Mouse (Mus musculus): Measurements from ENCODE around the gene Gpr132. TPM values are rescaled to one million over a fixed set of nuclear protein-coding genes. Genes with fewer than 3 reads are reported as not detected.
A peak's percentile ranks its signal among the peaks of the same experiment; 100 is the strongest.
"Not testable (repeated sequence)": the region's sequence is repeated elsewhere in the genome, so short reads cannot be mapped to it uniquely, and the experiment has no call there.

The Gpr132 gene
- polyA plus RNA-seq, 1 experiment from 2014 or later = 0.12 TPM

DNA sequence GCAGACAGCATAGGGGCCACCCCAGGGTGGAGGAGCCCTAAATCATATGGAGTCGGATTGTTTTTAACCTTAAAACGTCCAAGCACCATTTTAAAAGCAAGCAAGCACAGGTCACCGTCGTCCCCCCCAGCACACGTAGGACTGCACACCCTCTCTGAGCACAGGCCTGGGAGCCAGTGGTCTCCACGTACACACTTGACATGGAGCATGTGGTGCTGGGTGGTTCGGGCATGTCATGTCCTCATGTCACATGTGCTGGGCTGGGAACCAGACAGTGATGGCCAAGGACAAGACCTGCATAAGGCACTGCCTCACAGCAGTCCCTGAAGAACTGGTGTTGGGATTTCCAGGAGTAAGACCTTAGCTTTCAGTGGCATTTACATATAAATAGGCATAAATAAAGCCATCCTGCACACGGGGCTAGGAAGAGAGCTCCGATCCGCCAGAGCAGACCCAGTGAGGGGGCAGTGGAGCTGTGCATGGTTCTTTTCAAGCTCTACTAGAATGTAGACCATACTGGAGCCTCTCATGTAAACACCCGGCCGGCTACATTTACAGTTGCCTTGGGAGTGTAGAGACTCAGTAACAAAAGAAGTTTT is 47.5 kb downstream of the Gpr132 start:
- 79% methylated on average over 12 of the region's 12 CpGs for WGBS
- Histone ChIP-seq H3K4me3 (ENCODE audit: low read depth, low read length) (no peak overlapping the region), H3K27me3 (ENCODE audit: insufficient read depth, low read length) (no peaks in the 10 kb centered on the region), H3K27ac (ENCODE audit: low read depth) (no peak overlapping the region), H3K4me1 (ENCODE audit: insufficient read depth) (no peaks in the 10 kb centered on the region), H3K4me2 (no peak overlapping the region), H3K9ac (no peak overlapping the region), H3K9me3 (ENCODE audit: low read depth, low read length) (no peaks in the 10 kb centered on the region), H3K36me3 (ENCODE audit: insufficient read depth) (peaks cover 84% of the 10 kb centered on the region)
- ATAC-seq (ENCODE audit: insufficient read depth) (no peak), DNase-seq (no peak)
- TF ChIP-seq CTCF (IDR thresholded peaks at IDR 0.05; ENCODE audit: low read depth) = no peak

DNA sequence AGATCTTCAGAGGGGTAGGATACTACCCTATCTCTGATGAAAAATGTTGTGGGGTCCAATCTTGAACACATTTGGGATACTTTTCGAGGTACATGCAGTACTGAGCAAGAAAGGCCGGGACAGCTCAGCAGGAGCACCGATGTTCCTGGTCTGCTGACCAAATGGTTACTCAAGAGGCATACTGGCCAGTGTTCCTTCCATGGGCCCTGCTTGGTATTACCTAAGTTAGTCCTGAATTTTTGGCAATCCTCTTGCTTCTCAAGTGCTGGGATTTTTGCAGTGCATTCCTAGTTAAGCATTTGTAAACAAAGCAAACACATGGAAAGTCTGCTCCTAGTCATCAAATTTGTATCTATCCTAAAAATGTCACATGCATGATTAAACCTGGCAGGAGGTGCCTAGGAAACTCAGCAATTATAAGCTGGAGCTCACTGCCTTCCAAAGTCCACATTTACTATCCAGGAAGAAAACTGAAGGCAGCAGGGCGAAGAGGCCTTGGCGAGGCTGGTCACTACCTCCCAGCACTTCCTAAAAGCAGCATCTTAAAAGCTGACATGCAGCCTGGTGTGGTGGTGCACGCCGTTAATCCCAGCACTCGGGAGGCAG is 48.9 kb downstream of the Gpr132 start:
- 90% methylated on average over 8 of the region's 8 CpGs for WGBS

DNA sequence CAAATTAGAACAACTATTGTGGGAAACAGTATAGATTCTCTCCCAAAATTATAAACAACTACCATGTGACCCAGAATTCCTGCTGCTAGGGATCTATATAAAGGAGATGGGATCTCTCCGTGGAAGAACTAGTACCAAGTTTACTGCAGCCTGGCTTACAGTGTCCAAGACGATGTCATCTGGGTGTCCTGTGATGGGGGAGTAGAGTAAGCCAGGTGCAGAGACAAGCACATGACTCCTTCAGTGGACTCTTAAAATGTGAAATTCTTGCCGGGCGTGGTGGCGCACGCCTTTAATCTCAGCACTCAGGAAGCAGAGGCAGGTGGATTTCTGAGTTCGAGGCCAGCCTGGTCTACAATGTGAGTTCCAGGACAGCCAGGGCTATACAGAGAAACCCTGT is 51.2 kb downstream of the Gpr132 start:
- H3K9me3 ChIP-seq (ENCODE audit: low read depth, low read length); H3K4me1 ChIP-seq (ENCODE audit: insufficient read depth); DNase-seq; H3K27me3 ChIP-seq (ENCODE audit: insufficient read depth, low read length); H3K9ac ChIP-seq; H3K27ac ChIP-seq (ENCODE audit: low read depth); H3K4me3 ChIP-seq (ENCODE audit: low read depth, low read length); ATAC-seq (ENCODE audit: insufficient read depth); H3K4me2 ChIP-seq: not testable (repeated sequence)
- H3K36me3 ChIP-seq (ENCODE audit: insufficient read depth) = peaks cover 71% of the 10 kb centered on the region
- 79% methylated on average over 7 of the region's 7 CpGs for WGBS

More for the DNA sequence above, 48.9 kb downstream of the Gpr132 start:
- ATAC-seq (ENCODE audit: insufficient read depth) (no peak), DNase-seq (no peak)
- no peak for TF ChIP-seq CTCF (IDR thresholded peaks at IDR 0.05; ENCODE audit: low read depth)
- Histone ChIP-seq H3K4me2 (no peak overlapping the region), H3K36me3 (ENCODE audit: insufficient read depth) (peaks cover 86% of the 10 kb centered on the region), H3K4me3 (ENCODE audit: low read depth, low read length) (no peak overlapping the region), H3K27ac (ENCODE audit: low read depth) (no peak overlapping the region), H3K27me3 (ENCODE audit: insufficient read depth, low read length) (no peaks in the 10 kb centered on the region), H3K9me3 (ENCODE audit: low read depth, low read length) (no peaks in the 10 kb centered on the region), H3K9ac (no peak overlapping the region), H3K4me1 (ENCODE audit: insufficient read depth) (no peaks in the 10 kb centered on the region)

DNA sequence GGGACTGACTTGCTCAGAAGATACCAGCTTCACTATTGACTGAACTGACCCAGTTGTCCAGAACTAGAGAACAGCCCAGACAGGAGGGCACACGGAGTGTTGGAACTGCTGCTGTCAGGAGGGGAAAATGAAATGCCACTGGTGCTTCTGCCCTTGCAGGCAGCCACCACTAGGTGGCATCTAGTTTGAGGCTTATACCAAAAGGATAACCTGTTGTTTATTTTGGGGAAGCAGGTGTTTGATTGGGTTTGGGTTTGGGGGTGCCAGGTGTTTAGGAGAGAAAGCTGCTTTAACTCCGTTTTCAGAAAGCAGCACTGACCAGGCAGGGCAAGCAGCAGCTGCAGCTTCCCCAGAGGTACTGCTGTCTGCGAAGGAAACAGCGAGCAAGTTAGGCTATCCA is 51.7 kb downstream of the Gpr132 start:
- Histone ChIP-seq H3K4me1 (ENCODE audit: insufficient read depth) (no peaks in the 10 kb centered on the region), H3K4me3 (ENCODE audit: low read depth, low read length) (no peak overlapping the region), H3K27me3 (ENCODE audit: insufficient read depth, low read length) (no peaks in the 10 kb centered on the region), H3K27ac (ENCODE audit: low read depth) (no peak overlapping the region), H3K9ac (no peak overlapping the region), H3K9me3 (ENCODE audit: low read depth, low read length) (no peaks in the 10 kb centered on the region), H3K36me3 (ENCODE audit: insufficient read depth) (peaks cover 66% of the 10 kb centered on the region), H3K4me2 (no peak overlapping the region)
- TF ChIP-seq CTCF (IDR thresholded peaks at IDR 0.05; ENCODE audit: low read depth) = peak; percentile 87
- ATAC-seq (ENCODE audit: insufficient read depth) (no peak), DNase-seq (peak; percentile 75)
- 48% methylated on average over 4 of the region's 4 CpGs for WGBS

DNA sequence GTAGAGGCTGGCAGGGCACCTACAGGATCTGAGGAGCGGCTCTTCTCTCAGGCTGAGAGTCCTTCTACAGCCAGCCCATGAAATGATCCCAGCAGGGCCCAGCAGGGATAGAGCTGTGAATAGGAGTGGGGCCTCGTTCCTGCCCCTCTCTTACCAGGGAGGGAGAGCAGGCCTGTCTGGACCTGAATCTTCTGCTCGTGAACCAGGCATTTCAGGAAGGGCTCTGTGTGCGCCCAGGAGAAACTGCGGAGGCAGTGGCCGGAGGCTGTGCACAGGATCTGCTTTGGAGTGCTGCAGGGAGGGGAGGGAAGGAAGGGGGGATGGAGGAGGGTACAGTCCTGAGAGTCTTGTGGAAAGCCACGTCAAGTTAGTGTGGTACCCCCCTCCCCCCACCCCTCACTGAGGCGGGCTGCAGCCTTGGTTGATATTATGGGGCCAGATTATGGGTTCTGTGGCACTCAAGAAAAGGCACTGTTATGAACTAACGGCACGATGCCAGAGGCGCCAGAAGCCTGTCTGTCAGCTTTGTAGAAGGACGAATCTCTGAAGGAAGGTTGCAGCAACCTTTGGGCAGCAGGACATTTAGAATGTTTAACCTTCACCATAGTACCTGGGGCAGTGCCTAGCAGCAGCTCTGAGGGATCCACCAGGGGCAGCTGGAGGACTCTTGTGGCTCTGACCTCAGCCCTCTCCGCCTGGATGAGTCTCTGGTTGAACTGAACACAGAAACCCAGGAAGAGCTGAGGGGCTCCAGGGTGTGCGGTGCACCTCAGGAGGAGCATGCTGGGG is 53.2 kb downstream of the Gpr132 start:
- no peak overlapping the region for H3K9ac ChIP-seq
- 68% methylated on average over 14 of the region's 14 CpGs for WGBS
- no peaks in the 10 kb centered on the region for H3K27me3 ChIP-seq (ENCODE audit: insufficient read depth, low read length)
- H3K4me3 ChIP-seq (ENCODE audit: low read depth, low read length) = no peak overlapping the region
- ATAC-seq (ENCODE audit: insufficient read depth) (no peak), DNase-seq (no peak)
- H3K4me2 ChIP-seq = no peak overlapping the region
- peaks cover 53% of the 10 kb centered on the region for H3K36me3 ChIP-seq (ENCODE audit: insufficient read depth)
- H3K4me1 ChIP-seq (ENCODE audit: insufficient read depth) = no peaks in the 10 kb centered on the region
- TF ChIP-seq CTCF (IDR thresholded peaks at IDR 0.05; ENCODE audit: low read depth) = no peak
- H3K9me3 ChIP-seq (ENCODE audit: low read depth, low read length) = no peaks in the 10 kb centered on the region
- no peak overlapping the region for H3K27ac ChIP-seq (ENCODE audit: low read depth)

DNA sequence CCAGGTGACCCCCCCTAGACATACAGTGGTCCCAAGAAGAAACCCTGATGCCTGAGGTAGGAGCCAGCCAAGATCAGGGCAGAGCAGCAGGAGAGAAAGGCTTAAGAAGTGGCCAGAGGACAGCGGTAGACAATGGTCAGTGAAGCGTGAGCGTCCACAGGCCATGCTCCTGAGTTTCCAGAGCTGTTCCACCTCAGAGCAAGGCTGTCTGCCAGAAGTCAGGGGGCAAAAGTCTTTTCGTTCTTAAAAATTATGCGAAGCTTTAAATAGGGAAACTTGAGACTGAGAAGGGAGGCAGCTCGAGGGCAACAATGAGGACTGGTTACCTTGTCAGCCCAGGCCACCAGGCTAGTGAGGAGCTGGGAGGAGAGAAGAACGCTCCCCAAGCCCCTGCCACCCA is 54.7 kb downstream of the Gpr132 start:
- Histone ChIP-seq H3K9ac (no peak overlapping the region), H3K27me3 (ENCODE audit: insufficient read depth, low read length) (no peaks in the 10 kb centered on the region), H3K4me3 (ENCODE audit: low read depth, low read length) (no peak overlapping the region), H3K27ac (ENCODE audit: low read depth) (no peak overlapping the region), H3K4me1 (ENCODE audit: insufficient read depth) (0 out of 2 replicates have a peak, but pooled peaks cover 3% of the 10 kb centered on the region), H3K9me3 (ENCODE audit: low read depth, low read length) (no peaks in the 10 kb centered on the region), H3K4me2 (no peak overlapping the region), H3K36me3 (ENCODE audit: insufficient read depth) (peaks cover 38% of the 10 kb centered on the region)
- ATAC-seq (ENCODE audit: insufficient read depth) (no peak), DNase-seq (no peak)
- no peak for TF ChIP-seq CTCF (IDR thresholded peaks at IDR 0.05; ENCODE audit: low read depth)
- WGBS = 92% methylated on average over 7 of the region's 7 CpGs
